Mouse (Mus musculus): ENCODE results near the gene Cntn4. TPM values are rescaled to one million over a fixed set of nuclear protein-coding genes. Genes with fewer than 3 reads are reported as not detected.

Cntn4 gene
- polyA plus RNA-seq, 1 experiment from 2014 or later: 5.3 TPM

- no peak for ATAC-seq (ENCODE audit: insufficient number of reproducible peaks, insufficient read depth, low FRiP score, low TSS enrichment)
- H3K9me3 ChIP-seq: no peaks in the 10 kb centered on the region
- H3K4me3 ChIP-seq: no peak overlapping the region
- no peaks in the 10 kb centered on the region for H3K36me3 ChIP-seq
- no peak overlapping the region for H3K4me2 ChIP-seq (replicated peaks)
- H3K27ac ChIP-seq: no peak overlapping the region
- H3K9ac ChIP-seq: no peak overlapping the region
- H3K4me1 ChIP-seq: no peaks in the 10 kb centered on the region
- H3K27me3 ChIP-seq: no peaks in the 10 kb centered on the region
These were observed 157.6 kb downstream of the Cntn4 start for GRCm38 (mm10) chr6:105835099-105835498.

- no peak overlapping the region for H3K4me3 ChIP-seq
- no peak overlapping the region for H3K4me2 ChIP-seq (replicated peaks)
- H3K4me1 ChIP-seq: no peaks in the 10 kb centered on the region
- no peak overlapping the region for H3K9ac ChIP-seq
- WGBS: 29% methylated on average over 1 of the region's 1 CpGs
- no peaks in the 10 kb centered on the region for H3K9me3 ChIP-seq
- H3K27ac ChIP-seq: no peak overlapping the region
- H3K27me3 ChIP-seq: no peaks in the 10 kb centered on the region
- no peak for ATAC-seq (ENCODE audit: insufficient number of reproducible peaks, insufficient read depth, low FRiP score, low TSS enrichment)
- no peaks in the 10 kb centered on the region for H3K36me3 ChIP-seq
These were observed 169.8 kb downstream of the Cntn4 start for GRCm38 (mm10) chr6:105847296-105847695.

- Histone ChIP-seq H3K4me3 (no peak overlapping the region), H3K9ac (no peak overlapping the region), H3K27ac (no peak overlapping the region), H3K4me1 (no peaks in the 10 kb centered on the region), H3K27me3 (no peaks in the 10 kb centered on the region), H3K36me3 (no peaks in the 10 kb centered on the region), H3K4me2 (replicated peaks) (no peak overlapping the region), H3K9me3 (no peaks in the 10 kb centered on the region)
- WGBS: 70% methylated on average over 4 of the region's 4 CpGs
- ATAC-seq (ENCODE audit: insufficient number of reproducible peaks, insufficient read depth, low FRiP score, low TSS enrichment): no peak
These were observed 215.4 kb downstream of the Cntn4 start for GRCm38 (mm10) chr6:105892838-105893237.

- no peaks in the 10 kb centered on the region for H3K9me3 ChIP-seq
- H3K36me3 ChIP-seq: no peaks in the 10 kb centered on the region
- no peak overlapping the region for H3K27ac ChIP-seq
- no peak overlapping the region for H3K9ac ChIP-seq
- H3K4me1 ChIP-seq: no peaks in the 10 kb centered on the region
- 83% methylated on average over 1 of the region's 1 CpGs for WGBS
- no peaks in the 10 kb centered on the region for H3K27me3 ChIP-seq
- H3K4me3 ChIP-seq: no peak overlapping the region
- no peak overlapping the region for H3K4me2 ChIP-seq (replicated peaks)
- ATAC-seq (ENCODE audit: insufficient number of reproducible peaks, insufficient read depth, low FRiP score, low TSS enrichment): no peak
These were observed 261.0 kb downstream of the Cntn4 start for GRCm38 (mm10) chr6:105938485-105938884.

- 75% methylated on average over 2 of the region's 2 CpGs for WGBS
- no peak overlapping the region for H3K4me3 ChIP-seq
- H3K27ac ChIP-seq: no peak overlapping the region
These were observed 261.8 kb downstream of the Cntn4 start for GRCm38 (mm10) chr6:105939303-105939702.

GRCm38 (mm10) chr6:105940591-105940990 lies 263.1 kb downstream of the Cntn4 start:
- no peak overlapping the region for H3K27ac ChIP-seq
- H3K27me3 ChIP-seq: no peaks in the 10 kb centered on the region
- no peaks in the 10 kb centered on the region for H3K36me3 ChIP-seq
- ATAC-seq (ENCODE audit: insufficient number of reproducible peaks, insufficient read depth, low FRiP score, low TSS enrichment): no peak
- no peak overlapping the region for H3K9ac ChIP-seq
- no peak overlapping the region for H3K4me2 ChIP-seq (replicated peaks)
- H3K4me3 ChIP-seq: no peak overlapping the region
- H3K9me3 ChIP-seq: no peaks in the 10 kb centered on the region
- no peaks in the 10 kb centered on the region for H3K4me1 ChIP-seq

More at GRCm38 (mm10) chr6:105939303-105939702, 261.8 kb downstream of the Cntn4 start:
- Histone ChIP-seq H3K9me3 (no peaks in the 10 kb centered on the region), H3K36me3 (no peaks in the 10 kb centered on the region), H3K4me2 (replicated peaks) (no peak overlapping the region), H3K4me1 (no peaks in the 10 kb centered on the region), H3K27me3 (no peaks in the 10 kb centered on the region), H3K9ac (no peak overlapping the region)
- ATAC-seq (ENCODE audit: insufficient number of reproducible peaks, insufficient read depth, low FRiP score, low TSS enrichment): no peak

GRCm38 (mm10) chr6:105991492-105991891 lies 314.0 kb downstream of the Cntn4 start:
- WGBS: 86% methylated on average over 1 of the region's 1 CpGs
- no peak for ATAC-seq (ENCODE audit: insufficient number of reproducible peaks, insufficient read depth, low FRiP score, low TSS enrichment)
- H3K9ac ChIP-seq: no peak overlapping the region

GRCm38 (mm10) chr6:106013018-106013417 lies 335.6 kb downstream of the Cntn4 start:
- H3K4me2 ChIP-seq (replicated peaks): no peak overlapping the region
- 83% methylated on average over 5 of the region's 5 CpGs for WGBS
- H3K9me3 ChIP-seq: no peaks in the 10 kb centered on the region
- no peak overlapping the region for H3K9ac ChIP-seq
- no peak overlapping the region for H3K4me3 ChIP-seq
- no peak for ATAC-seq (ENCODE audit: insufficient number of reproducible peaks, insufficient read depth, low FRiP score, low TSS enrichment)
- no peaks in the 10 kb centered on the region for H3K4me1 ChIP-seq
- H3K36me3 ChIP-seq: no peaks in the 10 kb centered on the region
- no peak overlapping the region for H3K27ac ChIP-seq
- H3K27me3 ChIP-seq: no peaks in the 10 kb centered on the region

More at GRCm38 (mm10) chr6:105991492-105991891, 314.0 kb downstream of the Cntn4 start:
- Histone ChIP-seq H3K27me3 (no peaks in the 10 kb centered on the region), H3K9me3 (no peaks in the 10 kb centered on the region), H3K36me3 (no peaks in the 10 kb centered on the region), H3K4me3 (no peak overlapping the region), H3K4me1 (no peaks in the 10 kb centered on the region), H3K27ac (no peak overlapping the region), H3K4me2 (replicated peaks) (no peak overlapping the region)

GRCm38 (mm10) chr6:106015126-106015525 lies 337.7 kb downstream of the Cntn4 start:
- Histone ChIP-seq H3K9me3 (no peaks in the 10 kb centered on the region), H3K4me1 (no peaks in the 10 kb centered on the region), H3K36me3 (no peaks in the 10 kb centered on the region), H3K4me2 (replicated peaks) (no peak overlapping the region), H3K4me3 (no peak overlapping the region), H3K9ac (no peak overlapping the region), H3K27ac (no peak overlapping the region), H3K27me3 (no peaks in the 10 kb centered on the region)
- no peak for ATAC-seq (ENCODE audit: insufficient number of reproducible peaks, insufficient read depth, low FRiP score, low TSS enrichment)
- WGBS: 73% methylated on average over 1 of the region's 1 CpGs

- no peaks in the 10 kb centered on the region for H3K36me3 ChIP-seq
- H3K27me3 ChIP-seq: no peaks in the 10 kb centered on the region
- H3K9me3 ChIP-seq: no peaks in the 10 kb centered on the region
- no peak for ATAC-seq (ENCODE audit: insufficient number of reproducible peaks, insufficient read depth, low FRiP score, low TSS enrichment)
- no peaks in the 10 kb centered on the region for H3K4me1 ChIP-seq
- no peak overlapping the region for H3K9ac ChIP-seq
- no peak overlapping the region for H3K4me3 ChIP-seq
- no peak overlapping the region for H3K4me2 ChIP-seq (replicated peaks)
- WGBS: 88% methylated on average over 2 of the region's 2 CpGs
- H3K27ac ChIP-seq: no peak overlapping the region
These were observed 371.4 kb downstream of the Cntn4 start for GRCm38 (mm10) chr6:106048878-106049277.

GRCm38 (mm10) chr6:106056123-106056522 lies 378.7 kb downstream of the Cntn4 start:
- Histone ChIP-seq H3K4me1 (no peaks in the 10 kb centered on the region), H3K9me3 (no peaks in the 10 kb centered on the region), H3K27ac (no peak overlapping the region), H3K9ac (no peak overlapping the region), H3K4me3 (no peak overlapping the region), H3K4me2 (replicated peaks) (no peak overlapping the region), H3K36me3 (no peaks in the 10 kb centered on the region), H3K27me3 (no peaks in the 10 kb centered on the region)
- 66% methylated on average over 1 of the region's 1 CpGs for WGBS
- ATAC-seq (ENCODE audit: insufficient number of reproducible peaks, insufficient read depth, low FRiP score, low TSS enrichment): no peak

GRCm38 (mm10) chr6:106078071-106078603 lies 400.7 kb downstream of the Cntn4 start:
- Histone ChIP-seq H3K4me2 (replicated peaks) (no peak overlapping the region), H3K36me3 (no peaks in the 10 kb centered on the region), H3K27me3 (no peaks in the 10 kb centered on the region), H3K9me3 (no peaks in the 10 kb centered on the region), H3K27ac (no peak overlapping the region), H3K4me1 (no peaks in the 10 kb centered on the region), H3K9ac (no peak overlapping the region), H3K4me3 (no peak overlapping the region)
- no peak for ATAC-seq (ENCODE audit: insufficient number of reproducible peaks, insufficient read depth, low FRiP score, low TSS enrichment)
- WGBS: 66% methylated on average over 4 of the region's 4 CpGs

GRCm38 (mm10) chr6:106078629-106079028 lies 401.2 kb downstream of the Cntn4 start:
- no peak overlapping the region for H3K27ac ChIP-seq
- no peaks in the 10 kb centered on the region for H3K36me3 ChIP-seq
- ATAC-seq (ENCODE audit: insufficient number of reproducible peaks, insufficient read depth, low FRiP score, low TSS enrichment): no peak
- no peak overlapping the region for H3K4me3 ChIP-seq
- H3K4me2 ChIP-seq (replicated peaks): no peak overlapping the region
- H3K27me3 ChIP-seq: no peaks in the 10 kb centered on the region
- H3K9me3 ChIP-seq: no peaks in the 10 kb centered on the region
- no peaks in the 10 kb centered on the region for H3K4me1 ChIP-seq
- H3K9ac ChIP-seq: no peak overlapping the region
